Mouse (Mus musculus) spleen, adult 2 months (tissue): ENCODE measurements around the gene Gucy2g. TPM values are rescaled to one million over a fixed set of nuclear protein-coding genes. Genes with fewer than 3 reads are reported as not detected.

Source experiments
- DNase-seq, 2 experiments: peaks; one replicate each; pipeline versions ENCODE4 v3.0.0 to v3.0.0-alpha.2; 2012 to 2021; ENCODE audit warnings: low spot score in 2 of 2, low read depth in 1 of 2
- H3K27ac ChIP-seq: fragments of 200-500 bp; 2 replicates; pipeline ENCODE4 v1.5.1; 2012; ENCODE audit warnings: low read length, inconsistent platforms; ENCODE audit not compliant: insufficient read depth
- H3K27me3 ChIP-seq: fragments of 200-500 bp; 2 replicates; pipeline ENCODE4 v1.6.1; 2012; ENCODE audit warnings: mild to moderate bottlenecking, moderate library complexity, low read length, inconsistent platforms; ENCODE audit not compliant: control insufficient read depth, insufficient read depth
- H3K36me3 ChIP-seq: fragments of 200-500 bp; 2 replicates; pipeline ENCODE4 v1.6.1; 2012; ENCODE audit warnings: mild to moderate bottlenecking, low read length, inconsistent platforms; ENCODE audit not compliant: control insufficient read depth, insufficient read depth
- H3K4me1 ChIP-seq: fragments of 200-500 bp; 2 replicates; pipeline ENCODE4 v1.6.1; 2011; ENCODE audit warnings: inconsistent platforms; ENCODE audit not compliant: control insufficient read depth, insufficient read depth, insufficient read length
- H3K4me3 ChIP-seq: fragments of 200-500 bp; 2 replicates; pipeline ENCODE4 v1.5.1; 2011; ENCODE audit warnings: mild to moderate bottlenecking, inconsistent platforms; ENCODE audit not compliant: insufficient read depth, insufficient read length; ENCODE audit errors: extremely low read depth
- CTCF ChIP-seq: fragments of 200-500 bp; IDR thresholded peaks from 2 replicates; pipeline ENCODE4 v1.5.1; 2011; ENCODE audit warnings: mild to moderate bottlenecking, inconsistent platforms; ENCODE audit not compliant: insufficient read depth, insufficient read length, insufficient replicate concordance; ENCODE audit errors: extremely low read depth
- POLR2A ChIP-seq: fragments of 200-500 bp; IDR thresholded peaks from 2 replicates; pipeline ENCODE4 v1.6.1; 2011; ENCODE audit warnings: low read depth, low read length, inconsistent platforms
- WGBS: fragments of 180-500 bp; shearing (Covaris S2); methylation state at CpG from one replicate; pipeline ENCODE4 v1.1.7; 2018; 5-methylcytosine and 5-hydroxymethylcytosine counted together
- polyA plus RNA-seq: library from polyadenylated mRNA; depleted of rRNA; stranded (reverse); fragments of >200 nt; gene quantifications from 2 replicates; pipeline ENCODE4 v1.2.3, GENCODE M21; 2012

Gucy2g gene
- polyA plus RNA-seq, 1 experiment, result 0.15 TPM

DNA sequence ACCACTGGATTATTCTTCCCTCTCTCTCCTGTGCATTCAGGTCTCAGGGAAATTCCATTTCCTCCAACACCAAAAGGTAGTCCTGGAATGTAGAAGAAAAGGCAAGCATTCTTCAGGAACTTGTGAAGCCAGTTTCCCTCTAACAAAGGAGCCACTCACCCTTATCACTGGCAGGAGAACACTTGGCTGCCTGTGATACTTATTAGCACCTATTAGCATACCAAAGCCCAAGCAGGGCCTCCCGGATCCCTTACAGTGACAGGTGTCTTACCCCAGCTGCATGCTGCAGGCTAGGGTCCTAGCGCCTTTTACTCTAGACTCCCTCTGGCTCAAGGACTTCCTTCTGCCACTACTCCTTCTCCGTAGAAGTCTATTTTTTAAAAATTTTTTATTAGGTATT lies 30.4 kb upstream of the Gucy2g start:
- TF ChIP-seq CTCF, result no peak
- TF ChIP-seq POLR2A, result no peak
- WGBS, result 93% methylated on average over 3 of the region's 3 CpGs
- peaks cover 19% of the 10 kb centered on the region for H3K36me3 ChIP-seq
- no peak overlapping the region for H3K27ac ChIP-seq
- no peaks in the 10 kb centered on the region for H3K4me1 ChIP-seq
- H3K4me3 ChIP-seq, result no peak overlapping the region
- H3K27me3 ChIP-seq, result no peaks in the 10 kb centered on the region
- DNase-seq, result no peak

DNA sequence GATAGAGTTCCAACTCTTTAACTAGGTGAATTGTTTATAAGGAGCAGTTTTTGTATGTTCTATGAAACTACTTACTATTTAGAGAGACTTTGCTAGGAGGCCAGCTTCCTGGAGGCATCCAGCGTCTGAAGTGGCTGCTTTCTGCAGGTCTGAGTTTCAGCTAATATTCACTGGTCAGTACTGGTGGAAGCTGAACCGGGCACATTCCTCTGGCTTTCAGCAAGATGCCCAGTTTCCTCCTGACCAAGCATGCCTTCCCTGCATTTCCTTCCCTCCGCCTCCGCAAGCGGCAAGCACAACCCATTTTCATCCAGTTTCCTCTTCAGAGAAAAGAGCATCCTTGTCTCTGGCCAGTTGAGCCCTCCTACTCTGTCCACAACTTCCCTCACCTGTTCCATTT lies 28.0 kb upstream of the Gucy2g start:
- no peak for DNase-seq
- no peak for TF ChIP-seq POLR2A
- no peak for TF ChIP-seq CTCF
- WGBS, result 86% methylated on average over 5 of the region's 5 CpGs
- peaks cover 18% of the 10 kb centered on the region for H3K36me3 ChIP-seq
- peaks cover 2% of the 10 kb centered on the region; the same call in 1 of the 2 replicates for H3K4me1 ChIP-seq
- no peaks in the 10 kb centered on the region for H3K27me3 ChIP-seq
- no peak overlapping the region for H3K27ac ChIP-seq
- H3K4me3 ChIP-seq, result no peak overlapping the region

DNA sequence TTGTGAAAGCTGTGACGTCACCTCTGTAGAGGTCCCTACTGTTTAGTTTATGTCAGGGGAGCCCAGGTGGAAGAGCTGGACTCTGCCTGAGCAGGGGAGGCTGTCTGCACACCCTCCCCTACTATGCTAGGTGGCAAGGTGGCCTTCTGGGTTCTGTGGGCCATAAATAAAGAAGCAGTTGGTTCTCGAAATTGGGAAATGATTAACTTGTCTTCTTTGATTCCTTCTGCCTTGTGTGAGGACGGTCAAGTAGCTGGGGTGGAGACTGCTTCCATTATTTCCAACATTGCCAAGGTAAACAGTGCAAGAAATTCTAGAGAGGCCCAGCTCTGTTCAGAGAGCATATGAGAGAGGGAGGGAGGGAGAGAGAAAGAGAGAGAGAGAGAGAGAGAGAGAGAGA lies 27.1 kb upstream of the Gucy2g start:
- Histone ChIP-seq H3K36me3 (peaks cover 15% of the 10 kb centered on the region), H3K27me3 (no peaks in the 10 kb centered on the region), H3K4me3 (no peak overlapping the region), H3K4me1 (peaks cover 2% of the 10 kb centered on the region; the same call in 1 of the 2 replicates), H3K27ac (no peak overlapping the region)
- DNase-seq, result no peak
- WGBS, result 82% methylated on average over 3 of the region's 3 CpGs
- TF ChIP-seq CTCF (no peak), POLR2A (no peak)

DNA sequence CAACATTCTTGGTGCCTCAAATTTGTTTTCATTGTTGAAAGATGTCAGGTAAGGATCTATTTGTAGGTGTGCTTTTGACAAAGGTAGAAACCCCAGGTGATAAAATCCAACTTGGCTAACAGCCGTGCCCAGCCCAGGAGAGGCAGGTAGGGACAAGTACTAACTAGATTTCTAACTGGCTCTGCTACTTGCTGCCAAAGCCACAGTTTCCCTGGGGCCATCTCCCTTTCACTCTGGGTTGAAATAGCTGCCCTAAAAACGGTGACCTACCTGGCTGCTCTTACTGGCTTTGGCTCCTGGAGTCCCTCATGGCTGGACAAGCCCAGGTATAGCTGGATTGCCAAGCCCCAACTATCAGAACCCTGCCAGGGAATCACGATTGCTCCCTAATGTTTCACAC lies 25.8 kb upstream of the Gucy2g start:
- no peak for DNase-seq
- TF ChIP-seq CTCF (no peak), POLR2A (no peak)
- no peak overlapping the region for H3K4me3 ChIP-seq
- peaks cover 2% of the 10 kb centered on the region; the same call in 1 of the 2 replicates for H3K4me1 ChIP-seq
- no peaks in the 10 kb centered on the region for H3K27me3 ChIP-seq
- WGBS, result 89% methylated on average over 3 of the region's 3 CpGs
- peaks cover 11% of the 10 kb centered on the region for H3K36me3 ChIP-seq
- H3K27ac ChIP-seq, result no peak overlapping the region

DNA sequence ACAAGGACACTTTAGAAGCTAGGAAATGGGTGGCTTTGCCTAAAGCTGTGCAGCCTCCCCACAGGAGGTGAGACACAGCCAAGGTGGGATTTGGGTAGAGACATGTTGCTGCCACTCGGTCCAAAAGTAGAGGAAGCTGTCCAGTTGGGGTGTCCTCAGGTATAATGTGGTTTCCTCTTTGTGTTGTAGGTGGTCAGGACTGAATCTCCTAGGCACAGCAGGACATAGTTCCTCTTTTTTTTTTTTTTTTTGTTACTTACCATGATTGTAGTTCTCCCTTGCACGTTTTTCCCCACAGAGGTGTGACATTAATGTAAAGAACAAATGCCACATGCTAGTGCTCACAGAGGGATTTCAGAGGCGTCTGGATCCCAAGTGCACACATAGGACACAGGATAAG lies 24.2 kb upstream of the Gucy2g start:
- no peaks in the 10 kb centered on the region for H3K27me3 ChIP-seq
- 32% methylated on average over 3 of the region's 3 CpGs for WGBS
- H3K4me1 ChIP-seq, result peaks cover 2% of the 10 kb centered on the region; the same call in 1 of the 2 replicates
- no peak overlapping the region for H3K4me3 ChIP-seq
- DNase-seq, result no peak
- peaks cover 8% of the 10 kb centered on the region for H3K36me3 ChIP-seq
- no peak for TF ChIP-seq CTCF
- no peak for TF ChIP-seq POLR2A
- H3K27ac ChIP-seq, result no peak overlapping the region

DNA sequence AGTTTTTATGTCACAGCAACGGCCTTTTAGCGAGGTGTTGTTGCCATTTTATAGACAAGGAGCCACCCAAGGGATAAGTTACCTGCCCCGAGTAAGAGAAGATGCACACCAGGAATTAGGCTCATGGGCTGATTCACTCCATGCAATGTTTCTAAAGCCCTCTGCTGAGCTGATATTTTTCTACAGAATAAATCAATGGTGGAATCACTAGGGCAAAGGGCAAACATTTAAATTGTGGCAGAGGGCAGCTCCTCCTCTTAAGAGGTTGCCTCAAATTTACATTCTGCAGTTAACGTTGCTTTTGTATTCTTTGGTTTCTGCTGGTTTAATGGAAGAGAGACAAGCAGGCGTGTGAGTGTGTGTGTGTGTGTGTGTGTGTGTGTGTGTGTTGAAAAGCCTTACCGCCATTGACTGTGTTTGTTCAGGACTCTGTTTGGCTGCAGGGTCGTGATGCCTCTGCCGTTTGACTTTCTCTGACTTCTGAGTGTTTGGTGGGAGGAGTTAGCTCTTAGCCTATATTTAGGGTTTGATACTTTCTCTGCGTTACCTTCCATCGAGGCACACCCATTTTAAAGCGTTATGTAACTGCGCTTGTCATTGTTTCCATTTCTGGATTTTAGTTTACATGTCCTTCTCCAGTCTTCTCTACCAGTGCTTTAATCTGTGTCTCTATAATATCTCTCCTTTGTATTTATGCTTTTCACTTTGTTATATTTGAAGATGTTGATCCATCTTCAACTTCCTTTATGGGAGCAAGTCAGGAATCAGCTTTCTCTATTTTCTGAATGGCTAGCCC lies 19.6 kb upstream of the Gucy2g start:
- Histone ChIP-seq H3K27me3 (no peaks in the 10 kb centered on the region), H3K27ac (no peak overlapping the region), H3K4me3 (no peak overlapping the region), H3K36me3 (no peaks in the 10 kb centered on the region), H3K4me1 (peaks cover 2% of the 10 kb centered on the region; the same call in 1 of the 2 replicates)
- TF ChIP-seq POLR2A (no peak), CTCF (no peak)
- WGBS, result 80% methylated on average over 12 of the region's 12 CpGs
- DNase-seq, result no peak

DNA sequence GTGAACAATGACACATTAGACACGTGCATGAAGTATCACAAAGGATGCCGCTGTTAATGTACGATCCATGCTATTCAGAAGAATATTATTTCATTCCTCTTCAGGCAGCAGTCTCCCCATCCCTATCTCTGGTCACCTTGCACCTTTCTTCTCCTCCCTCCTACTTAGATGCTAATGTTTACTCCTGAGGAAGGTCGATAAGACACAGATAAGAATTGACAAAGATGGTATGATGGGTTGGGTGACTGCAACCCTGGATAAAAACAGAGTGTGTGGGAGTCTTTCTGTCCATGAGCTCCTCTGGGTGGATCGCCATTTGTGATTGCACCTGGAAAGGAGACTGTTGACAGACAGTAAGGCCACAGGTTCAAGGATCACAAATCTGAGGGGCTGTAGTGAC lies 17.5 kb upstream of the Gucy2g start:
- no peak for TF ChIP-seq POLR2A
- TF ChIP-seq CTCF, result no peak
- no peak overlapping the region for H3K27ac ChIP-seq
- H3K4me1 ChIP-seq, result no peaks in the 10 kb centered on the region
- H3K27me3 ChIP-seq, result no peaks in the 10 kb centered on the region
- no peaks in the 10 kb centered on the region for H3K36me3 ChIP-seq
- DNase-seq, result no peak
- 83% methylated on average over 5 of the region's 5 CpGs for WGBS
- no peak overlapping the region for H3K4me3 ChIP-seq
